In the genomic region with DNA sequence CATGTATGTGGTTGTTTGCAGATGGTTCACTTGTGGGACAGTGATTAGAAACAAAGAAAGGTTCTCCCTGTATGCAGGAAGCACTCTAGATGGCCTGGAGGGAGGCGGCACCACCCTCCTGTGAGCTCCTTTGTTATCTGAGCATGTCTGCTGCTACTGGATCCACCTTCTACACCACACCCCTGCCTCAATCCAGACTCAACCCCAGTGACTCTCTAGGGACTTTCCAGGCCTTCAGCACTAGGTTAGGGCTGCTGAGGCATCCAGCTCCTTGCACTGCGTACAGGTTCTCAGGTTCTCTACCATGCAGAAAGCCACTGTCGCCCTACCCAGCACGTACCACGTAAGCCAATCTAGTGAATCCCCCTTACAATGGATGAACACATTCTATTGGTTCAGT, we compare ENCODE assay signal across 22 mouse cellular contexts.
DNase-seq lines count a peak whose midpoint lies in the region; ATAC-seq and TF ChIP-seq lines count a peak whose summit lies in the region.
"Had no signal": no experiment of that assay in that cellular context is flagged by ENCODE, and none has a peak within 500 bp of the region (broad histone marks: within the 10 kb centered on the region; RNA-seq: fewer than 3 reads in every experiment).

No protein-coding gene starts in this region.

- no peak overlapping the region for H3K9ac ChIP-seq in ES-E14 (ENCODE audit: insufficient read depth, low read depth, low read length, poor library complexity, severe bottlenecking)
- H3K9ac ChIP-seq: forebrain, embryonic 13.5 days; heart, embryonic 15.5 days; limb, embryonic 15.5 days; midbrain, embryonic 13.5 days; neural tube, embryonic 12.5 days; stomach, embryonic 15.5 days had no signal

- H3K4me1 ChIP-seq in E14TG2a.4 (replicated peaks; ENCODE audit: low read depth, low read length) = peaks cover 68% of the 10 kb centered on the region
- peaks cover 19 to 39% of the 10 kb centered on the region in 2 experiments for H3K4me1 ChIP-seq in ES-E14 (ENCODE audit: control insufficient read depth in 2 of 2, insufficient read depth in 2 of 2, low read length in 2 of 2, poor library complexity in 1 of 2)

- DNase-seq in ES-E14 (ENCODE audit: low read depth, low spot score) = peak; percentile 80
- DNase-seq in c-Kit-positive CD71-positive TER-119-positive erythroid progenitor cells, embryonic 14.5 days (ENCODE audit: low spot score) = peak; percentile 42
- DNase-seq in embryo, embryonic 10 days (ENCODE audit: low spot score) = no peak
- DNase-seq in layer of hippocampus, postnatal 36 days = no peak
- no peak for DNase-seq in layer of hippocampus, adult 11-12 months (ENCODE audit: low spot score)
- DNase-seq: adrenal gland, adult 8-10 months; cerebellum, adult 2 months; cerebellum, postnatal 36 days; gastrocnemius, postnatal 10 days; heart, adult 2 months; kidney, adult 18-20 months; thymus, adult 2 months had no signal

- in situ Hi-C loops in ES-E14 (cut with MboI; ENCODE audit: low sequenced_read_pairs in 2 of 2, unreplicated experiment in 2 of 2) = no loop called here

- peak; percentile 72 for ATAC-seq in megakaryocyte-erythroid progenitor cell, adult 5-6 weeks (replicated peaks; ENCODE audit: low FRiP score, low TSS enrichment, poor library complexity, severe bottlenecking)
- ATAC-seq: forebrain, embryonic 13.5 days; midbrain, embryonic 13.5 days had no signal

- H3K27me3 ChIP-seq in E14TG2a.4 (ENCODE audit: insufficient read depth, low read length) = peaks cover 13% of the 10 kb centered on the region
- H3K27me3 ChIP-seq: forebrain, embryonic 13.5 days; heart, embryonic 15.5 days; limb, embryonic 15.5 days; neural tube, embryonic 12.5 days; stomach, embryonic 15.5 days had no signal

- H3K9me3 ChIP-seq in E14TG2a.4 (ENCODE audit: low read length) (no peaks in the 10 kb centered on the region), ES-E14 (ENCODE audit: control insufficient read depth, insufficient read depth, low read depth, low read length) (no peaks in the 10 kb centered on the region)
- H3K9me3 ChIP-seq: forebrain, embryonic 13.5 days; heart, embryonic 15.5 days; limb, embryonic 15.5 days; midbrain, embryonic 13.5 days; neural tube, embryonic 12.5 days; stomach, embryonic 15.5 days had no signal

- H3K36me3 ChIP-seq in E14TG2a.4 (ENCODE audit: insufficient read depth, low read length) (no peaks in the 10 kb centered on the region), ES-E14 (ENCODE audit: control insufficient read depth, insufficient read depth, low read length, poor library complexity, severe bottlenecking) (no peaks in the 10 kb centered on the region)
- H3K36me3 ChIP-seq: heart, embryonic 15.5 days; limb, embryonic 15.5 days; midbrain, embryonic 13.5 days; neural tube, embryonic 12.5 days; stomach, embryonic 15.5 days had no signal

- H3K4me3 ChIP-seq in E14TG2a.4 (replicated peaks; ENCODE audit: low read length) = peak overlapping the region; percentile 15
- H3K4me3 ChIP-seq in ES-E14 (ENCODE audit: insufficient read depth in 1 of 2, low read depth in 1 of 2, low read length in 2 of 2, poor library complexity in 1 of 2, severe bottlenecking in 1 of 2) = no peak overlapping the region
- H3K4me3 ChIP-seq: forebrain, embryonic 13.5 days; heart, adult 2 months; heart, embryonic 15.5 days; limb, embryonic 15.5 days; midbrain, embryonic 13.5 days; neural tube, embryonic 12.5 days; stomach, embryonic 15.5 days had no signal

- no peak for TF ChIP-seq CTCF in E14TG2a.4 (conservative IDR thresholded peaks at IDR 0.05; ENCODE audit: low read length)

- H3K27ac ChIP-seq in ES-E14 (ENCODE audit: insufficient read depth, low read depth, low read length, poor library complexity, severe bottlenecking) = no peak overlapping the region; the same call in 1 of the 2 replicates
- H3K27ac ChIP-seq: forebrain, embryonic 13.5 days; heart, adult 2 months; heart, embryonic 15.5 days; kidney, postnatal 0 days; limb, embryonic 15.5 days; macrophage; midbrain, embryonic 13.5 days; neural tube, embryonic 12.5 days; stomach, embryonic 15.5 days had no signal

TF ChIP-seq in ES-E14, 5 proteins besides CTCF, POLR2A, EP300 and RAD21:
- TF ChIP-seq ZC3H11A (IDR thresholded peaks at IDR 0.05; ENCODE audit: borderline replicate concordance, low read depth, low read length) (no peak), CHD2 (IDR thresholded peaks at IDR 0.05; ENCODE audit: low read depth, low read length) (no peak), HCFC1 (IDR thresholded peaks at IDR 0.05; ENCODE audit: borderline replicate concordance, insufficient read depth, low read length) (no peak), MAFK (IDR thresholded peaks at IDR 0.05; ENCODE audit: insufficient read depth, low read depth, low read length) (no peak), ZNF384 (IDR thresholded peaks at IDR 0.05; ENCODE audit: low read depth, low read length) (no peak)

Comparison
In these comparisons a context has a peak if more than half of its experiments do, and no peak if none do; other contexts are left out.
1. DNase-seq: peak in ES-E14 (single experiment) and c-Kit-positive CD71-positive TER-119-positive erythroid progenitor cells, embryonic 14.5 days (single experiment); none in embryo, embryonic 10 days (single experiment), layer of hippocampus, postnatal 36 days (0 of 2) and layer of hippocampus, adult 11-12 months (single experiment).